Mouse (Mus musculus) stomach, postnatal 0 days (tissue): ENCODE measurements around the gene Saa1. TPM values are rescaled to one million over a fixed set of nuclear protein-coding genes. Genes with fewer than 3 reads are reported as not detected.

Source experiments
- ATAC-seq: fragments of 200-750 bp; cut with Nextera tagmentation; 2 replicates; pipeline ENCODE4 v1.8.0; 2017; ENCODE audit not compliant: low FRiP score, low TSS enrichment
- DNase-seq: peaks from one replicate; pipeline ENCODE4 v3.0.0-alpha.2; 2016; ENCODE audit warnings: low spot score
- H3K27ac ChIP-seq: fragments of 300-500 bp; sonication (generic); replicated peaks from 2 replicates; pipeline ENCODE4 v1.5.1; 2014; ENCODE audit warnings: mild to moderate bottlenecking, control low read depth
- H3K27me3 ChIP-seq: fragments of 300-500 bp; sonication (generic); 2 replicates; pipeline ENCODE4 v1.6.1; 2014; ENCODE audit warnings: low read length; ENCODE audit not compliant: control insufficient read depth, insufficient read depth
- H3K36me3 ChIP-seq: fragments of 300-500 bp; sonication (generic); 2 replicates; pipeline ENCODE4 v1.6.1; 2014; ENCODE audit warnings: low read length, mixed read lengths; ENCODE audit not compliant: control insufficient read depth, insufficient read depth
- H3K4me1 ChIP-seq: fragments of 300-500 bp; sonication (generic); replicated peaks from 2 replicates; pipeline ENCODE4 v1.6.1; 2014; ENCODE audit warnings: antibody characterized with exemption; ENCODE audit not compliant: control insufficient read depth, insufficient read depth
- H3K4me2 ChIP-seq: fragments of 300-500 bp; sonication (generic); replicated peaks from 2 replicates; pipeline ENCODE4 v1.6.1; 2014; ENCODE audit warnings: low read depth, mild to moderate bottlenecking, control low read depth, moderate library complexity
- H3K4me3 ChIP-seq: fragments of 300-500 bp; sonication (generic); 2 replicates; pipeline ENCODE4 v1.5.1; 2014; ENCODE audit warnings: low read depth, low read length, control low read depth
- H3K9ac ChIP-seq: fragments of 300-500 bp; sonication (generic); 2 replicates; pipeline ENCODE4 v1.6.1; 2014; ENCODE audit warnings: mild to moderate bottlenecking, low read length, control low read depth, mixed read lengths
- H3K9me3 ChIP-seq: fragments of 300-500 bp; sonication (generic); 2 replicates; pipeline ENCODE4 v1.6.1; 2016; ENCODE audit warnings: low read length; ENCODE audit not compliant: control insufficient read depth
- CTCF ChIP-seq: IDR thresholded peaks from 2 replicates; pipeline ENCODE4 v1.5.1; 2016; ENCODE audit warnings: antibody characterized with exemption, low read depth, mild to moderate bottlenecking, moderate library complexity
- EP300 ChIP-seq: optimal IDR thresholded peaks from 2 replicates; pipeline ENCODE3; 2016; ENCODE audit warnings: antibody characterized with exemption
- WGBS: fragments of 180-500 bp; shearing (Covaris S2); extraction: QIAGEN DNeasy Blood & Tissue Kit; methylation state at CpG from one replicate; pipeline ENCODE4 v1.1.7; 2014; 5-methylcytosine and 5-hydroxymethylcytosine counted together
- polyA plus RNA-seq: library from polyadenylated mRNA; unstranded; fragments of >200 nt; fragmentation: Nextera tagmentation; extraction: Ambion mirVana; gene quantifications from 2 replicates; pipeline ENCODE4 v1.2.1, GENCODE M21; 2015

Gene Saa1
- polyA plus RNA-seq, 1 experiment from 2014 or later = 0.13 TPM

- ATAC-seq (no peak), DNase-seq (peak; percentile 55)
- 34% methylated on average over 6 of the region's 6 CpGs for WGBS
- Histone ChIP-seq H3K27ac (no peak overlapping the region), H3K36me3 (no peaks in the 10 kb centered on the region), H3K4me2 (no peak overlapping the region), H3K9me3 (no peaks in the 10 kb centered on the region), H3K27me3 (no peaks in the 10 kb centered on the region), H3K4me1 (no peaks in the 10 kb centered on the region), H3K9ac (no peak overlapping the region), H3K4me3 (no peak overlapping the region)
- peak; percentile 92 for TF ChIP-seq CTCF
- TF ChIP-seq EP300 = no peak
Measured at GRCm38 (mm10) chr7:46714518-46714917, 28.3 kb downstream of the Saa1 start.

GRCm38 (mm10) chr7:46712250-46712649, 30.5 kb downstream of the Saa1 start:
- Histone ChIP-seq H3K4me2 (no peak overlapping the region), H3K36me3 (no peaks in the 10 kb centered on the region), H3K4me1 (no peaks in the 10 kb centered on the region), H3K9ac (no peak overlapping the region), H3K27me3 (no peaks in the 10 kb centered on the region), H3K27ac (no peak overlapping the region), H3K4me3 (no peak overlapping the region), H3K9me3 (no peaks in the 10 kb centered on the region)
- DNase-seq (no peak), ATAC-seq (no peak)
- WGBS = 71% methylated on average over 6 of the region's 6 CpGs
- no peak for TF ChIP-seq CTCF
- TF ChIP-seq EP300 = no peak

DNA sequence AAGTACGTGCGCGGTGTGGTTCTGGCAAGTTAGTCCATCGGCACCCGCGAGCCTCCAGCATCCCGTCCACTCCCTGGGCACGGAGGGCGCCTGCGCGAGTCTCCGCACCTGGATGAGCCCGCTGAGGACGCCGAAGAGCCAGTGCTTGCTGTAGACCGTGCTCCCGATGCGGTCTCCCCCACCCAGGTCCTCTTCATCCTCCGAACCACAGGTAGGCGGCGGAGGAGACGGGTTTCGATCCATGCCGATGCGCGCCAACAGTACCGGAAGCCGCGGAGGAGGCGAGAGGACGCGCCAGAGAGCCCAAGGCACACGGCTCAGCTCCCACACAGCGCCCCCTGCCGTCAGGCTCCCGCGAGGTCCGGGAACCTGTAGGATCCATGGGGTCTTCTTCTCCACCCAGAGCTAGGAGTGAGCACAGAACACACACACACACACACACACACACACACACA, 32.4 kb downstream of the Saa1 start, which contains the start of gene Saal1:
Gene Saal1, minus strand, starts transcription at position 291 of the 455 bp plus-strand sequence.
- Histone ChIP-seq H3K4me1 (no peaks in the 10 kb centered on the region), H3K9ac (peak within 1 kb of the TSS; percentile 87), H3K27me3 (no peaks in the 10 kb centered on the region), H3K9me3 (no peaks in the 10 kb centered on the region), H3K4me2 (peak within 1 kb of the TSS; percentile 65), H3K36me3 (no peaks in the 10 kb centered on the region), H3K27ac (peak within 1 kb of the TSS; percentile 82), H3K4me3 (peak within 1 kb of the TSS; percentile 88)
- 0% methylated on average over 26 of the region's 38 CpGs for WGBS
- DNase-seq (peak; percentile 93), ATAC-seq (peak; percentile 97)
- TF ChIP-seq EP300 (no peak), CTCF (peak; percentile 98)

DNA sequence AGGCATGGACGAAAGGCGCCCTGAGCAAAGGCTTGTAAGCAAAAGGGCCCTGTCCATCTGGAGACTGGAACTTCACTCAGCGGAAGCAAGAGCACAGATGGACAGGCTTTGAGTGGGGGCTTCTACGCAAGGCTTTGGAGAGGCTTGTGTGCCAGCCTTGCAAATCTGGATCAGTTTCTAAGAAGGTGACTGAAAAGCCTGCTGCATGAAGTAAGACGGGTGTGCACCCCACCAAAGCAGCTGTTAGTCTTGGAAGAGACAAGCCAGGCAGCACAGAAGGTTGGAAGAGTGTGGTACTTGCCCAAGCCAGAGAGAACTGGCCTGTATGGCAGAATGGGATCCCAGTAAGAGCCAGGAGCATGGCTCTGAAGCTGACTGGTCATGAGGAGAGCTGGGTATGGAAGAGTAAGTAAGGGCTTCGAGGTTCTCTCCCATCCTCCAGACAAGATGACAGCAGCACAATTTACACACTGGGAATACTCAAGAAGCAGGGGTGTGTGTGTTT, 42.2 kb downstream of the Saa1 start:
- no peak overlapping the region for H3K4me2 ChIP-seq
- peaks cover 37% of the 10 kb centered on the region for H3K36me3 ChIP-seq
- H3K9me3 ChIP-seq = no peaks in the 10 kb centered on the region
- TF ChIP-seq CTCF (no peak), EP300 (no peak)
- H3K27me3 ChIP-seq = no peaks in the 10 kb centered on the region
- no peaks in the 10 kb centered on the region for H3K4me1 ChIP-seq
- DNase-seq = no peak
- H3K9ac ChIP-seq = no peak overlapping the region
- no peak overlapping the region for H3K4me3 ChIP-seq
- WGBS = 91% methylated on average over 6 of the region's 6 CpGs
- ATAC-seq = no peak
- H3K27ac ChIP-seq = no peak overlapping the region

DNA sequence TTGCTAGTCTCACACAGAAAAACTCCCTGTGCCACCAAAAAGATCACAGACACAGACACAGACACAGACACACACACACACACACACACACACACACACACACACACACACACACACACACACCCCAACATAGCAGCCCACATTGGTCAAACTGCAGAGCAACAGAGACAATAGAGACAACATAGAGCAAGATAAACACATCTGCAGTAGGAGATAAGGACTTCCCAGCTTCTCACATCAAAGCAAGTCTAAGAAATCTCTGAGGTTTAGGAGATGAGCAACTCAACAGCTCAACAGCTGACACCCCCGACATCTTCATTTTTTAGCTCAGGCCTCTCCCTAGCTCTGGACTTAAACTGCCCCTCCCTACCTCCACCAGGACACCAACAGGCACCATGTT, 46.0 kb downstream of the Saa1 start:
- TF ChIP-seq CTCF = no peak
- no peak for TF ChIP-seq EP300
- Histone ChIP-seq H3K4me1 (no peaks in the 10 kb centered on the region), H3K36me3 (peaks cover 17% of the 10 kb centered on the region; the same call in 1 of the 2 replicates), H3K9ac (no peak overlapping the region), H3K4me2 (no peak overlapping the region), H3K27ac (no peak overlapping the region), H3K4me3 (no peak overlapping the region), H3K9me3 (no peaks in the 10 kb centered on the region), H3K27me3 (no peaks in the 10 kb centered on the region)
- ATAC-seq (no peak), DNase-seq (no peak)
- WGBS = 87% methylated on average over 1 of the region's 1 CpGs

Other genes with a start within 250 kb of the Saa1 start
- gene Sergef, start 103.2 kb downstream of the Saa1 start, polyA plus RNA-seq = 10.8 and 11.4 TPM in 2 replicates
- gene Tph1, start 70.4 kb downstream of the Saa1 start, polyA plus RNA-seq = 0.48 and 0.79 TPM in 2 replicates
- gene Saal1, start 32.3 kb downstream of the Saa1 start, polyA plus RNA-seq = 10.4 and 11.2 TPM in 2 replicates
- 0.34 TPM in 1 of 2 replicates, not detected in the other for gene Saa3, start 27.3 kb downstream of the Saa1 start, polyA plus RNA-seq
- gene Saa4, start 10.4 kb downstream of the Saa1 start, polyA plus RNA-seq = not detected in 2 replicates
- 0.08 TPM in 1 of 2 replicates, not detected in the other for gene Saa2, start 8.8 kb upstream of the Saa1 start, polyA plus RNA-seq
- 6.4 and 7.0 TPM in 2 replicates for gene Hps5, start 53.1 kb upstream of the Saa1 start, polyA plus RNA-seq
- gene Gtf2h1, start 53.1 kb upstream of the Saa1 start, polyA plus RNA-seq = 28.0 and 29.0 TPM in 2 replicates
- gene Ldha, start 98.5 kb upstream of the Saa1 start, polyA plus RNA-seq = 718 and 816 TPM in 2 replicates
- gene Ldhc, start 118.2 kb upstream of the Saa1 start, polyA plus RNA-seq = not detected in 2 replicates
- gene Tsg101, start 177.0 kb upstream of the Saa1 start, polyA plus RNA-seq = 127 and 131 TPM in 2 replicates
- gene Uevld, start 215.5 kb upstream of the Saa1 start, polyA plus RNA-seq = 6.0 and 6.5 TPM in 2 replicates
- gene Gm9999, start 240.6 kb upstream of the Saa1 start, polyA plus RNA-seq = not detected in 2 replicates